In the genomic region with DNA sequence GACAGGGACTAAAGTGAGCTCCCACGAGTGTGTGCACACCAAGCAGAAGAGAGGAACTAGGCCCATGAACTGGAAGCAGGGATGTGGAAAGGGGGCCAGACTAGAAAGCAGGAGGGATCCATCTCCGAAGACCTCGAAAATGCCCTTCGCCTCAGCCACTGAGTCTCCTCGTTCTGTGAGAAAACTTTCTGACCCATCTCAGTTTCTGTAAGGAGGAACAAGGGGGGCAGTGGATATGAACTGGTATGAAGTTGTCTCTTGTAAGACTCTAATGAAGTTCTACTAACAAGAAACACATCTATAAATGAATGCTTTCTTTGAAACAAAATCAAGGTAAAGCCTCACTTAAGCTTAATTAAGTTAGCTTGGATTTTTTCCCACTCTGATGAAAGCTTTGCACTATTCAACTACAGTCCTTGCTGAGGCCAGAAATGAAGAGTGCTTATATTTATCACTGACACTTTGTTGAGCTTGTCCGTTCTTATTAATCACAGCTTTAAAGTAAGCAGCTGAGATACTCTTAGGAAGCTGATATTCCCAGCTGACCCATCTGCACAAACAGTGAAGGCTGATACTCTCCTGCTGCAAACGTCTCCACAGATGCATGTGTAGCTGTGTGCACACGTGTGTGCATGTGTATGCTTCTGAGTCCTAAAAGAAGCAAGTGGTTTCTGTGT, we compare ENCODE assay signal across 15 mouse cellular contexts.
"Had no signal": no experiment of that assay in that cellular context is flagged by ENCODE, and none has a peak within 500 bp of the region (broad histone marks: within the 10 kb centered on the region; RNA-seq: fewer than 3 reads in every experiment).

No protein-coding gene starts in this region.

- H3K4me3 ChIP-seq: liver, embryonic 13.5 days; liver, embryonic 15.5 days; megakaryocyte, embryonic 14.5 days; midbrain, embryonic 13.5 days; midbrain, embryonic 15.5 days; neural tube, embryonic 12.5 days had no signal

- H3K27ac ChIP-seq: liver, embryonic 13.5 days; liver, embryonic 15.5 days; macrophage; midbrain, embryonic 13.5 days; midbrain, embryonic 15.5 days; neural tube, embryonic 12.5 days had no signal

- H3K36me3 ChIP-seq: liver, embryonic 13.5 days; liver, embryonic 15.5 days; midbrain, embryonic 13.5 days; midbrain, embryonic 15.5 days; neural tube, embryonic 12.5 days had no signal

- ATAC-seq: liver, postnatal 0 days; midbrain, embryonic 13.5 days; midbrain, embryonic 15.5 days had no signal

- H3K27me3 ChIP-seq: liver, embryonic 13.5 days; liver, embryonic 15.5 days; megakaryocyte, embryonic 14.5 days; midbrain, embryonic 13.5 days; midbrain, embryonic 15.5 days; neural tube, embryonic 12.5 days had no signal

- H3K4me1 ChIP-seq: liver, embryonic 13.5 days; liver, embryonic 15.5 days; midbrain, embryonic 13.5 days; midbrain, embryonic 15.5 days; neural tube, embryonic 12.5 days had no signal

- H3K4me2 ChIP-seq: liver, embryonic 11.5 days; liver, embryonic 13.5 days; liver, embryonic 15.5 days; midbrain, embryonic 11.5 days; midbrain, embryonic 13.5 days; midbrain, embryonic 15.5 days; neural tube, embryonic 12.5 days had no signal

- H3K9me3 ChIP-seq: liver, embryonic 13.5 days; liver, embryonic 15.5 days; megakaryocyte, embryonic 14.5 days; midbrain, embryonic 13.5 days; midbrain, embryonic 15.5 days; neural tube, embryonic 12.5 days had no signal

- DNase-seq: liver, embryonic 13.5 days; liver, postnatal 0 days; lung, postnatal 36 days; right cerebral cortex, postnatal 14 days; thymus, adult 2 months; thymus, postnatal 25 days; thymus, postnatal 4 days had no signal

- H3K9ac ChIP-seq: liver, embryonic 13.5 days; liver, embryonic 15.5 days; liver, postnatal 0 days; midbrain, embryonic 13.5 days; midbrain, embryonic 15.5 days; neural tube, embryonic 12.5 days had no signal
